Mouse (Mus musculus): ENCODE measurements around the gene Patj.
A peak's percentile ranks its signal among the peaks of the same experiment; 100 is the strongest.
"Not testable (repeated sequence)": the region's sequence is repeated elsewhere in the genome, so short reads cannot be mapped to it uniquely, and the experiment has no call there.

The Patj gene

DNA sequence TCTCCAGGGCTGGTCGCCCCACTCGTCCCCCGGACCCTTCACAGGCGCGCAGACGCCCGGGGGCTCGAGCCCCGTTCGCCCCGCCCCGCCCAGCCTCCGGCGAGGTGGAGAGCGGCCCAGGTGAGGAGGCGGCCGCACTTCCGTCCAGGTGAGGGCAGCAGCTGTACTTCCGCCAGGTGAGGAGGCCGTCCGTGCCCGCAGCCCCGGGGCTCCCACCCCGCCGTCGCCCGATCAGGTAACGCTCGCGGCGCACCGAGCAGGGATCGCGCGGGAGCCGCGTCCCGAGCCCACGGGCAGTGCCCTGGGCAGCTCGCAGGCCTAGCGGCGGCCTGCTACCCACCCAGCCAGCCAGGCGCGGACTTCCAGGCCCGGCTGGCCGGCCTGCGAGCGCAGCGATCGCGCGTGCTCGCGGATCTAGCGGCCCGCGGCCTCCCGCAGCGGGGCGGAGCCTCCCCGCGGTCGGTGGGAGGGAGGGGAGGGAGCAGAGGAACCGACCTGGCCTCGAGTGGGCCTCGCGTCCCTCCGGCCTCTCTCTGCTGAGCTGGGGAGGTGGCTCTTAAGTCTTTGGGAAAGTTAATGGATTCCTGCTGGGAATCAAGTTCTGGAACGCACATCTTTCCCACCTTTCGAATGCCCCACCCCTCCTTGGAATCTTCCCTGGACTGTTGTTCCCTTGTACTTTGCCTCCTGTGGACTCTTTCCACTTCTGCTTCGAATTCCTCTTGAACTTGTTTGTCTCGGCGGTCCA lies at the start of gene Patj:
Gene Patj (plus strand): TSS at position 96 of the 748 bp plus-strand sequence.
- peak; percentile 58 for DNase-seq (ENCODE audit: low read depth, low spot score)

DNA sequence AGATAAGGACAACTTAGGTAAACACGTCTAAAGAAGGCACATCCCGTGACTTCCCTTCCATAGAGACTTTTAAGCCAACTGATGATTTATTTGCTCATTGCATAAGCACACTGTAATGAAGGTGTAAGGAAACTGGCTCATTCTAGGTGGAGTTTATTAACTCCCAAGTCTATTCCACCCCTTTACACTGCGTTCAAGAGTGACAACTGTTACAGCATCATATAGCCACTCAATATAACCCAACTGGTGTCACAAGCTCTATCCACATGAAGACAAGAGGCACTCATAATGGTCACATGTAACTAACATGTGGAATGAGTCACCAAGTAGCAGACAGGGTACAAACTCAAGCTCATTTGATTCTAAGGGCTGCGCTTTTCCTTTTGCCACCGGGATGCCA lies 47.0 kb upstream of the Patj start:
- no peak for DNase-seq (ENCODE audit: low read depth, low spot score)

DNA sequence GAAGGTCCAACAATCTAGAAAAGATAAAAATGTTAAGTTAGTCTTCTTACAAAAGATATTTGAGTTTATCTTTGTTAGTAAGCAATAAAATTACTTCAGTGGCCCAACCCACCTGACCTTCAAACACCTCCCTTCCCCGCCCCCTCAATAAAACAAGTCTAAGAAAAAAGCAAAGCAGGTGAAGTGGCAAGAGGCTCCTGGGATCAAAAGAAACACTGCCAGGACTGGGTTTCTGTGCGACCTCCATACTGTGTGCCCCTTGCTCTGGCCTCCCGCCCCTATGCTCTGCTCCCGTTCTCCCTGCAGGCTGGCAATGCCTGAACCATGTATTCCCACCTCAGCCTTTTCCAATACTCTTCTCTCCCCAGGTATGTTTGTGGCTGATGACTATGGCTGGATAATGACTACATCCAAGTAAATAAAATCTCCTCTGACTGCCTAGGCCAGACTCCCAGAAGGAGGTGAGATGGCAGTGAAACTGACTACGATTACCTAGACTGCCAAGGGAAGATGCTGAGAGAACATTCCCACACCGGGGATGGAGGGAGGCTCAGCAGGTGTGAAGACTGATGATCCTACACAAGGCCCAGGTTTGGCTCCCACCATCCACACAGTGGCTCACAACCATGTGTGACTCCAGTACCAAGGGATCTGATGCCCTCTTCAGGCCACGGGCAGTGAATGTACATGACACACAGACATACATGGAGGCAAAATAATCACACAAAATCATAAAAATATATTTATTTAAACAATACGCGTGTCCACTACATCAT lies 37.4 kb upstream of the Patj start:
- no peak for DNase-seq (ENCODE audit: low read depth, low spot score)

DNA sequence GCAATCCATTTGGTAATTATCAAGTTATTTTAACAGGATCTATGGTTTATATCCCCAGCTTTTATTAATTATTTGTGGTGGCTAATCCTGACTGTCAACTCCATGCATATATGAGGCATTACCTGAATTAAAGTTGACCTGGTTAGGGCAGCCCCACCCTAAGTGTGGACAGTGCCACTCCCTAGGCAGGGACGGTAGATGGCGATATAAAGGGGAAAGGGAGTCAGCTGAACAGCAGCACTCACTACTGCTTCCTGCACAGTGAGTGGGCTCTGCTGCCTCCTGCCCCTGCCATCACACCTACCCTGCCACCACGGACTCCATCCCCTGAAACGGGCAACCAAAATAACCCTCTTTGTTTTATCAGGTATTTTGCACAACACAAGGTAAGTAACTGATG lies 20.2 kb upstream of the Patj start:
- no peak for DNase-seq (ENCODE audit: low read depth, low spot score)

DNA sequence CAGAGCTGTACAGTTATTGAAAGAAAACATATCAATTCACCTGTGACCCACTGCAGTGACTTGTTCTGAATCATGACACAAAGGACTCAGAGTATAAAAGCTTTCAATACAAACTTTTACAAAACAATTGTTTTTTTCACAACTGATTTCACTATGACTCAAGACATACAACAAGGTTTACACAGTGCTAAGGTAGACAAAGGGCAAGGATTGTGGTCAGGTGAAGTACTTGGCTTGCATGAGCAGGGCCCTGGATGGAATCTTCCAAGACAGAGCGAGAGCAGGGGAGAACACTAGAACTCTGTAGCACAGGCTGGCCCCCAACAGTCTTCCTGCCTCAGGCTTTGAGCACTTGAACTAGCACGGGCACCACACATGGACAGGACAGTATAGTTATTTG lies 18.6 kb upstream of the Patj start:
- no peak for DNase-seq (ENCODE audit: low read depth, low spot score)

DNA sequence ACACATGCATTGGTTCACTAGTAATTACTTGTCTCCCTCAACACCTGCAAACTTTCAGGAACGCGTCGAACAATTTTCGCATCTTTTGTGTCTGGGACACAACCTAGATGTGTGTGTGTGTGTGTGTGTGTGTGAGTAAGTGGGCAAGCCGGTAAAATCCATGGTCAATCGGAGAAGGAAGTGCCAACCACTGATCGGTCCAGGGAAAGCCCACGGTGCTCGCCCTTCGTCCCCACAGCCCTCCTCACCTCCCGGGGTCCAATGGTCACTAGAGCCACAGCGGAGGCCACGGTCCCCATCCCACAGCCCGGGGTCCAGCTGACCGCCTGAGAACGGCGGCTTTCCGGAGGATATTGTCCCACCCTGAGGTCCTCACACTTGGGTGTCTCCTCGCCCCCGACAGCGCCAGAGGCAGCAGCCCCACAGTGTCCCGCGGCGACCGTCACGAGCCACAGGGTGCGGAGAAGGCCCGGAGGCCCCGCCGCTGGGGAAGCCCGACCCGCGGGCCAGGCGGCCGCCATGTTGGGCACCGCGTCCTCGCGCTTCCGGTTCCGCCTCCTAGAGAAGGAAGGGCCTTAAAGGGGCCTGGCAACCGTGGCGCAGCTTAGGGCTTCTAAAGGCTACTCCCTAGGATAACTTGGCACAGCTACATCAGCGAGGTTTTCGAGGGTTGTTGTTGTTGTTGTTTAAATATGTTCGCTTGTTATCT lies 12.7 kb upstream of the Patj start, which contains the start of gene Tm2d1:
Gene Tm2d1 (minus strand): TSS at position 591 of the 709 bp plus-strand sequence.
- peak; percentile 86 for DNase-seq (ENCODE audit: low read depth, low spot score)

DNA sequence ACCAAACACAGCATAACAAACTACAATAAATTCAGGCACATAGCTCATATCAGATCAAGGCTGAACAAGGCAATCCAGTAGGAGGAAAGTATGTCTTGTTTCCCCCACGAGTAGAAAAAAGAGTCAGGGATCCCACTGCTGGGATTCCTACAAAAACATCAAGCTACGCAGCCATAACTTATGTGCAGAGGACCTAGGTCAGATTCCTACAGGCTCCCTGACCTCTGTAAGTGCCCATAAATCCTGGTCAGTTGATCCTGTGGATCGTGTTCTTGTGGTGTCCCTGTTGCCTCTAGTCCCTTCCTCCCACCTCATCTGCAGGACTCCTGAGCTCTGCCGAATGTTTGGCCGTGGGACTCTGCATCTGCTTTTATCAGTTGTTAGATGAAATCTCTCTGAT lies 10.5 kb upstream of the Patj start:
- peak; percentile 45 for DNase-seq (ENCODE audit: low read depth, low spot score)

DNA sequence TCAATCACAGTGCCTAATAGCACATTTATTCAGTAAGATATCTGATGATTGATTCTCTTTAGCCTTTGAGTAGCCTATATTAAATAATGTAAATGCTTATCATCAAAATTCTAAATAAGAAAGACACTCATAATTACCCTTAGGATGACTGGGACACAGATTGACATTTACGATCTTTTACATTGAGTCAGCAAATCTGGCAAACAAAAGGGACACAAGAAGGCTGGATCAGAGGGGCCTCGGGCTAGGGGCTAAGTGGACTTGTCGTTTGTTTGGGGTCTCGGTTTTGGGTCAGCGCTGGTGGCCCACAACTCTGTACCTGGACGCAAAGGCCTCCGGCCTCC lies 267 bp upstream of the Patj start:
- DNase-seq (ENCODE audit: low read depth, low spot score) = peak; percentile 19

DNA sequence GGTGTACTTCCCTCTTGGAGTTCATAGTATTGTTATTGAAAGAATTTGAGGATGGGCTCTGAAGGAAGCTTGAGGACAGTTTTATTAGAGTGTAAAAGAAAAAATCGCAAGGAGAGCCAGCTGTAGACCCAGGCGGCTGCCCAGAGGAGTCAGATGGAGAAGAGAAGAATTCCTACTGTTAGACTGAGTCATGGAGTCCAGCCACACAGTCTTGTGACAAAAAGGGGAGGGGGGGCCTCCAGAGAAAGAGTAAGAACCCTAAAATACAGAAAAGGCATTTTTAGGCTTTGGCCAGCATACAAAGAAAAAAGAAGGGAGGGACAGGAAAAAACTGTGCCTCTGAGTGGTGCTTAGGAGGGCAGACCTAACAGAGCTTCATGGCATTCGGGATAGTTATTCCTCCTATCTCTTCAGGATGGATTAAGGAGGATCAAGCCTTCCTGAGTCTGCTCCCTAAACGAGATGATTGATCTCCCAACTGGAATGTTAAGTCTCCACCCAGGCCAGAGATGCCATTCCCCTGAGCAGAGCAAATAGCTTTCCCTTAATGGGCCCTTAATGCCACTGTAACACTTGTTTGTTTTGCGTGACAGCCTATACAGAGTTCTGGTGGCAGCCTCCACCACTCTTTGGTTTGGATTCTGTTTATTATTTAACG lies 5.5 kb downstream of the Patj start:
- peak; percentile 41 for DNase-seq (ENCODE audit: low read depth, low spot score)

DNA sequence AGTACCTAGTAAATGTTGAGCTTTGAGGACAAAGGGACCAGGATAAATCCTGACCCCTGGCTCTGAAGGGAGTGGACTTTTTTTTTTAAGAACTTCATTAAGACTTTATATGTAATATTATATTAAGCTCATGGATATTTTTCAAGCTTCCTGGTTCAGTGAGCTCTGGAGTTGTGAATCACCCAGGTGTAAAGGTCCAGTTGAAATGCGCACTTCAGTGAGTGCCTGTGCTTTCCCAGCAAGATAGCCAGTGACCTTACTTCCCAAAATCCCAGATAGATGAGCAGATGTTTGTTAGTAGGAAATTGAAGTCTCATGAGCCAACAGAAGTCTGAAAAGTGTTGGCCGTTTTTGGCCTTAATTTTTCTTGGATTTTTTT lies 6.0 kb downstream of the Patj start:
- DNase-seq (ENCODE audit: low read depth, low spot score) = no peak

DNA sequence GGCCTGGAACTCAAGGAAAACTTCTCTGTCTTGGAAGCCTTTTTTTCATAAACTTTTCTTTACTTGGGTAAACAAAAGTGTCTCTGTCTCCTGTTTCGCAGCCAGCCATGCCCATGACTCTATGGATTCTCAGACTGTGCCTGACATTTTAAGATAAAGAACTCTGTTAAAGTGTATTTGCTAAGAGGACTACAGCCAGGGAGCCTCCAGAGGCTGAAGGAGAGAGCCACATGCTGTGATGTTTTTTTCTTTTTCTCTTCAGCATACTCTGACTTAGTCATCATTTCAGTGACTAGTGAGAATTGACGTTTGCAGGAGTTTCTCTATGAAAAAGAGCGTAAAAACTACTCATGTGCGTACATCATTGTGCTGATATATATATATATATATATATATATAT lies 7.9 kb downstream of the Patj start:
- no peak for DNase-seq (ENCODE audit: low read depth, low spot score)

DNA sequence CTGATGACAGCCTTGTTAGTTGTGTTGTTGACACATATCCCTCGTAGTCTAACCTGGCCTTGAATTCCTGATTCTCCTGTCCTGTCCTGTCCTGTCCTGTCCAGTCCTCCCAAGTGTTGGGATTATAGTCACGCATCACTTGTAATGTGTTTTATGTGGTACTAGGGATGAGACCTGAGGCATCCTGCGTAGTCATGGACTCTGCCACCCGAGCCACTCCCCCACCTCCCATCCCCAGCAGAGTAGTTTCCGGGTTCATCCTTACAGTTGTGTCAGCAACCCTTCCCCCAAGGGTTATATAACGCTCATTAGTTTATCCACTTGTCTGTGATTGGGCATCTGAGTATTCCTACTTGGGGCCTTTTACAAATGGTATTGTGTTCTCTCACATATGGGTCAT lies 8.8 kb downstream of the Patj start:
- no peak for DNase-seq (ENCODE audit: low read depth, low spot score)

DNA sequence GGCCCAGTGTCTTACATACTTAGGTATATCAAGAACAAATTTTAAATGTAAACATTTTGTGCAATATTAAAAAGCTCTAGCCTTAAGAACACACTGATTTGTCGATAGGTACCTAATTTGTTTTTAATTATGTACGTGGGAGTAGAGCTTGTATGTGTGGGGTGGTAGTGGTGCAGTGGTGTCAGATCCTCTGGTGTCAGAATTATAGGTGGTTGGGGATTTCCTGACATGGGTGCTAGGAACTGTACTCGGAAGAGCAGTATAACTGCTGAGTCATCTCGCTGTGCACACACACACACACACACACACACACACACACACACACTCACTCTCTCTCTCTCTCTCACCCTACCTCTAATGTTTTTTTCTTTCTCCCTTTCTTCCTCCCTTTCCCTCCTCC lies 12.9 kb downstream of the Patj start:
- DNase-seq (ENCODE audit: low read depth, low spot score) = no peak

DNA sequence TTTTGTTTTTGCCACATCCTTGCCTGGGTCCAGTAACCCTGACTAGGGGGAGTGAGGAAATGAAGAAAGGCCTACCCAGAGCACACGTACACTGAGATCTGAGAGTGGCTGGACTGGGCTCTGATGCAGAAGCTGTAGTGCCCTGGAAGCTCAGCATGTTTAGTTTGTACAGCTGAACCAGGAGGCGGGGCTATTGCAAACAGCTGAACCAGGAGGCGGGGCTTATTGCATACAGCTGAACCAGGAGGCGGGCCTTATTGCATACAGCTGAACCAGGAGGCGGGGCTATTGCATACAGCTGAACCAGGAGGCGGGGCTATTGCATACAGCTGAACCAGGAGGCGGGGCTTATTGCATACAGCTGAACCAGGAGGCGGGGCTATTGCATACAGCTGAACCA lies 19.6 kb downstream of the Patj start:
- DNase-seq (ENCODE audit: low read depth, low spot score) = not testable (repeated sequence)

DNA sequence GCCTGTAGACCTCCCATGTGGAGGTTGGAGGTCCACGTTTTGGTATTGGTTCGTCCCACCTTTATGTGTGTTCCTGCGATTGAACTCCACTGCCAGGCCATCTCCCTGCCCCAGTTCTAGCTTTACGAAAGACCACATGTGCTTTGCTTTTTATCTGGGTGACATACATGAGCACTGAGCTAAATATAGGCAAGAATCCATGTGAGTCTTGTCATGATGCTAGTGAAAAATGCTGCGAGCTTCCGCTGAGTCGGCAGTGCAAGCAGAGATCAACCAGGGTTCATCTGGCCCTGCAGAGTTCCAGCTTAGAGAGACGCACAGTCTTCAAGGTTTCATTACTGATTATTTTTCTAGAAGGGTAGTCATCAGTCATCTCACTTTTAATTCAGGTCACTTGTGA lies 32.8 kb downstream of the Patj start:
- DNase-seq (ENCODE audit: low read depth, low spot score) = peak; percentile 24

DNA sequence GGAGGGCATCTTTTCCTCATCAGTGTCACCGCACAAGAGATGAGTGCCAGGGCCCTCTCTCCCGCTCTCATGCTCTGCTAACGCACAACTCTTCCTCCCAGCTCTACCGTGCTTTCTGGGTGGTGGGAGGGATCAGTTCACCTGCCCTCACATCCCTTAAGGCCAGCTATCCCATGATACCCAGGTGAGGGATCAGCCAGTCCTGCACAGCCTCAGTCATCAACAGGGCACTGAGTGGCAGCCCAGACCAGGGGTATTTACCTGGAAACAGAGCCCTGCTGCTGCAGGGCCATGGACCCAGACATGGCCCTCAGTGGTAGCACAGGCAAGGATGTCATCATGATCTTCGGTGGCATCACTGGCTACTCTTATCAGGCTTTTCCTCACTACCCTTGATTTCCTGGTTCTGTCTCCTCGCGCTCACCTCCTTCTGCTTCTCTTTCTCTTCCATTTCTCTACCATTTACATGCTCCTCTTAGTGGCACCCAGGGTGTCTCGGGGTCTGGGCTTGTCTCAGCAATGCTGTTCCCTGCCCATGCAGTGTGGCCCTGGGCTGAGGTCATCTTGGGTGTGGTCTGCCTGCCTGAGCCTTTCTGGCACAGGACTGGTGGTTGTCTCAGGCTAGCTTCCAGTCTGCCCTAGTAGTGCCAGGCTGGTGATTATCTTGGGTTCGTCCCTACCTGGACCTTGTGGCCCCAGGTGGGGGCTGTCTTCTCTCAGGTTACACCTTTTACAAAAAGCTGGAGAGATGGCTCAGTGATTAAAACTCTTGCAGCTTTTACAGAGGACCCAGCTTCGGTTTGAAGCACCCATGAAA lies 40.3 kb downstream of the Patj start:
- no peak for DNase-seq (ENCODE audit: low read depth, low spot score)

DNA sequence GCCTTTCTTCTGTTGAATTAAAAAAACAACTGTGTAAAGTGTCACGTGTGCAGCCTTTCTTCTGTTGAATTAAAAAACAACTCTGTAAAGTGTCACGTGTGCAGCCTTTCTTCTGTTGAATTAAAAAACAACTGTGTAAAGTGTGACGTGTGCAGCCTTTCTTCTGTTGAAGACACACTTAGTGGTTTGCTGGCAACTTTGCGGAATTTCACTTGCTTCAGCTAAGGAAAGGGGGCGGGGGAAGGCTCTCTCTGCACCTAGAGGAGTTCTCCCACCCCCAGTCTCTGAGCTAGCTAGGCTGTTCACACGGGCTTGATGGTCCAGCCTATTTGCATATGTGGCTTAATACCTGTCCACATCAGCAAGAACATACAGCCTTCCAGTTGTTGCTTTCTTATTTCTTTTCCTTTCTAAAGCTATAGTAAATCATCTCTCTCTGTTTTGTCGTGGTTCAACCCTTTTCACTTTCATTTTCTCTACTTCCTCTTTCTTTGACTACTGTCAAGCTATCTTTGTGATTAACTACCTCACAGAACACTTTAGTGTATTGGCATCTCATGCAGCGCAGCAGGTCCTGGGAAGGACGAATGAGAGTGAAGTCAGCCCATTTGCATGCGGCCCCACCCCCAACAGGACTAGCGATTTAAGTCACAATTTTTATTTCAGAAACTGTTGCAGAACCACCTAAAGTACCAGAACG lies 41.2 kb downstream of the Patj start:
- DNase-seq (ENCODE audit: low read depth, low spot score) = no peak

DNA sequence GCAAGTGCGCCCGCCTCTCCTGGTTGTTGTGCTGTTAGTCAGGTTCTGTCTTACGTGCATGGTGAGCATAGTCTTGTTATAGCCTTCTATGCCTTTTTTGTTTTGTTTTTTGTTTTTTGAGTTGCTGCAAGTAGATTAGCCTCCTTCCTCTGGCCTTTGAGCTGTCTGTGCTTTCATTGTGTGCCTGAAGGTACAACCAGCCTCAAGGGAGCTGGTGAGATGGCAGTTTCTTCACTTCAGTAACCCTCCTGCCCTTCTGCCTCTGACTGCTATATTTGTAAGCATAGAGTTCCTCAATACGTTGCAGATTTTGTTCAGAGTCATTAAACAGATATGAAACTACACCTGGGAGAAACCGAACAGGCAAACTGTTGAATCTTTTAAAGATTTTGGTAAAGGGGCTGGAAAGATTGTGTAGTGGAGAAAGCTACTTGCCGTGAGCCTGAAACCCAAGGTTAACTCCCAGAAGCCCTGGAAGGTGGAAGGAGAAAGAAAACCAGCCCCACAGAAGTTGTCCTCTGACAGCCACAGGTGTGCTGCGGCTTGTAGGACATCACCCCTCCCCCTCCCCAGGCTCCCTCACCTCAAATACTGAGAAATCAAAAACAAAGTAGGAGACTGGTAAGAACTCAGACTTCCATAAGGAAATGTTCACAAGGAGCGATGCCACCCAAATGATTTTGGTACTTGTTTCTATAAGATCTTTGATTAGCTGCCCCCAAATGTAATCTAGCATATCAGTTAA lies 43.8 kb downstream of the Patj start:
- DNase-seq (ENCODE audit: low read depth, low spot score) = no peak

DNA sequence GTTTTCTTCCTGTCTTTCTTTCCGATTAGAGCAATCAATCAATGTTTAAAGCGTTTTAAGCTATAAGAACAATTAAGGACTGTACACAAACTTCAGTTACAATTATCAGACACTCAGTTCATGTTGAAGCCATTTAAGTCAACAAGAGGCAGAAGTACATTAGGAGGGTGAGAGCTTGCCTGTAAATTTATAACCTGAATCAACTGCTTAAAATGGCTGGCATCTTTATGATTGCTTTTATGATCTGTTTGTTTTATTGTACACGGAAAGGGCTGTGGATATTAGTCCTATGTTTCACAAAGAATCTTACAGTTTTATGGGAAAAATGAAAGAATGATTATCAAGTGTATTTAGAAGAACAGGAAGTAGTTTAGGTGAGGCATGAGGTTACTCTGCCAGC lies 45.7 kb downstream of the Patj start:
- DNase-seq (ENCODE audit: low read depth, low spot score) = no peak
